Mouse (Mus musculus) kidney, adult 9 months (tissue): Measurements from ENCODE around the gene Stk4.

ENCODE experiments used
- DNase-seq: peaks from one replicate; pipeline ENCODE4 v3.0.0; 2022

The Stk4 gene

GRCm38 (mm10) chr2:164081577-164081976, 11.5 kb downstream of the Stk4 start:
- no peak for DNase-seq

- DNase-seq, result no peak
Observed at GRCm38 (mm10) chr2:164082175-164082574, 12.1 kb downstream of the Stk4 start.

- DNase-seq, result peak; percentile 19
Observed at GRCm38 (mm10) chr2:164083609-164084341, 13.7 kb downstream of the Stk4 start.

GRCm38 (mm10) chr2:164084342-164084700, 14.2 kb downstream of the Stk4 start:
- DNase-seq, result no peak

- DNase-seq, result no peak
Observed at GRCm38 (mm10) chr2:164087416-164088017, 17.4 kb downstream of the Stk4 start.

GRCm38 (mm10) chr2:164089508-164089907, 19.4 kb downstream of the Stk4 start:
- no peak for DNase-seq

- no peak for DNase-seq
Observed at GRCm38 (mm10) chr2:164094152-164094551, 24.0 kb downstream of the Stk4 start.

GRCm38 (mm10) chr2:164098603-164099250, 28.6 kb downstream of the Stk4 start:
- DNase-seq, result no peak

- DNase-seq, result no peak
Observed at GRCm38 (mm10) chr2:164101936-164102335, 31.8 kb downstream of the Stk4 start.

GRCm38 (mm10) chr2:164102366-164102765, 32.2 kb downstream of the Stk4 start:
- DNase-seq, result no peak

- DNase-seq, result peak; percentile 58
Observed at GRCm38 (mm10) chr2:164103501-164103900, 33.4 kb downstream of the Stk4 start.

GRCm38 (mm10) chr2:164106287-164107035, 36.3 kb downstream of the Stk4 start:
- no peak for DNase-seq

- no peak for DNase-seq
Observed at GRCm38 (mm10) chr2:164107125-164107874, 37.2 kb downstream of the Stk4 start.

- DNase-seq, result no peak
Observed at GRCm38 (mm10) chr2:164108501-164108900, 38.4 kb downstream of the Stk4 start.

- DNase-seq, result no peak
Observed at GRCm38 (mm10) chr2:164111546-164111945, 41.4 kb downstream of the Stk4 start.

- no peak for DNase-seq
Observed at GRCm38 (mm10) chr2:164114051-164114450, 43.9 kb downstream of the Stk4 start.

GRCm38 (mm10) chr2:164115531-164115930, 45.4 kb downstream of the Stk4 start:
- no peak for DNase-seq

GRCm38 (mm10) chr2:164119503-164119902, 49.4 kb downstream of the Stk4 start:
- DNase-seq, result no peak

- no peak for DNase-seq
Observed at GRCm38 (mm10) chr2:164123169-164123766, 53.1 kb downstream of the Stk4 start.

GRCm38 (mm10) chr2:164126533-164126955, 56.4 kb downstream of the Stk4 start:
- DNase-seq, result peak; percentile 67

- no peak for DNase-seq
Observed at GRCm38 (mm10) chr2:164127297-164127696, 57.2 kb downstream of the Stk4 start.
